Mouse (Mus musculus): Measurements from ENCODE around the gene Col4a6. TPM values are rescaled to one million over a fixed set of nuclear protein-coding genes. Genes with fewer than 3 reads are reported as not detected.
A peak's percentile ranks its signal among the peaks of the same experiment; 100 is the strongest.

The Col4a6 gene
- polyA plus RNA-seq, 1 experiment from 2014 or later: 2.2 TPM

DNA sequence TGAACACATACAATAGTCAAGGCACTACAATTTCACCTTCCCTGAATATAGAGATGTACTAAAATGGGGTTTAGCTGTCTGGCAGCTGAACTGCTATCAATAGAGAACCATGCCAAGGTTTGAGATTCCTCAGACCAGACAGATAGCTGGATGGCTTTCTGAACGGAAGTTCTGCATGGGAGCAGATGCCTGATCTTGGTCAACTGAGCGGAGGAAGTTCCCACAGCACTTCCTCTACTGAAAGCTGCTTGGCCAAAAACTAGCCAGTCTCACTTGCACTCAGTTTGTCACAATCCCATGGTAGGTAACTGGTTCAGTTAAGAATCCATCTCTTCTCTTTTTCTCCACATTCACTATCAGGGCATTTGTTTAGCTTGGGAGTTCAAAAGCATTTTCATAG, 245.7 kb downstream of the Col4a6 start:
- Histone ChIP-seq H3K4me3 (no peak overlapping the region), H3K9me3 (no peaks in the 10 kb centered on the region), H3K4me1 (replicated peaks) (no peaks in the 10 kb centered on the region), H3K9ac (no peak overlapping the region), H3K4me2 (no peak overlapping the region), H3K36me3 (no peaks in the 10 kb centered on the region), H3K27me3 (peaks cover 65% of the 10 kb centered on the region), H3K27ac (replicated peaks) (no peak overlapping the region)
- WGBS: 94% methylated on average over 2 of the region's 2 CpGs
- no peak for ATAC-seq (ENCODE audit: low read depth)

DNA sequence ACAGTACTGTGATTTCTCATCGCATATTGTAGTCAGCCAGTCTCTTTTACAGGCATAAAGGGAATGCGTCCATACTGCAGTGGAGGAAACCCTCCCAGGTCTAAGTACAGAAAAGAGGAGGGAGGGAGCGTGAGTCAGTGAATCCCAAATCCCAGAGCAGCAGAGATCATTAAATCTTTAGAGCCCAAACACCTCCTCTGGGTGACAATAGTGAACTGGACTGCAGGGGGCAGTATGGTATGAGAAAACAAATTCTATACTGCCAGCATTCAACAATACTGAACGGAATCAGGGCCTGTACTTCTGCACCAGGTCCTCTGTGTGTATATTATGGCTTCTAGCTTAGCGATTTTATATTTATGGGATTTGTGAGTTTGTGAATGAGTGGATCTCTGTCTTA, 261.1 kb downstream of the Col4a6 start:
- Histone ChIP-seq H3K27ac (replicated peaks) (no peak overlapping the region), H3K4me1 (replicated peaks) (no peaks in the 10 kb centered on the region), H3K9ac (no peak overlapping the region), H3K9me3 (no peaks in the 10 kb centered on the region), H3K27me3 (peaks cover 59% of the 10 kb centered on the region), H3K36me3 (no peaks in the 10 kb centered on the region), H3K4me3 (no peak overlapping the region), H3K4me2 (no peak overlapping the region)
- ATAC-seq (ENCODE audit: low read depth): peak; percentile 79
- WGBS: 39% methylated on average over 5 of the region's 5 CpGs

DNA sequence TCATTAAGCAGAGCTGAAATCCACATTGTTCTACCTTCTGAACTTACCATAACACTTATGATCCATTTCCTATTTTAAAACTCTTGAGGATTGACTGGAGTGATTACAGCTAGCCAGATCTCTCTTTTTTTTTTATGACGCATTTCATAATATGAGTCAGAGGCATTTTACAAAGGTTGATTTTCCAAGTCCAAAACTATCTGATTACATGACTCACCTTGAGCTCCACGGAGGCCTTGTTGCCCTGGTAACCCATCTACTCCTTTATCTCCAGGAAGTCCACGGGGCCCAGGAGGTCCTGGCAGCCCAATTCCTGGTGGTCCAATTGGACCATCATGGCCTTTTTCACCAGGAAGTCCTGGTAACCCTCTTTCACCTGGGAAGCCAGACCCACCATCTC, 274.9 kb downstream of the Col4a6 start:
- no peak for ATAC-seq (ENCODE audit: low read depth)
- Histone ChIP-seq H3K27me3 (peaks cover 48% of the 10 kb centered on the region), H3K4me2 (no peak overlapping the region), H3K27ac (replicated peaks) (no peak overlapping the region), H3K4me3 (no peak overlapping the region), H3K36me3 (no peaks in the 10 kb centered on the region), H3K9ac (no peak overlapping the region), H3K9me3 (no peaks in the 10 kb centered on the region), H3K4me1 (replicated peaks) (no peaks in the 10 kb centered on the region)
- 80% methylated on average over 3 of the region's 3 CpGs for WGBS

DNA sequence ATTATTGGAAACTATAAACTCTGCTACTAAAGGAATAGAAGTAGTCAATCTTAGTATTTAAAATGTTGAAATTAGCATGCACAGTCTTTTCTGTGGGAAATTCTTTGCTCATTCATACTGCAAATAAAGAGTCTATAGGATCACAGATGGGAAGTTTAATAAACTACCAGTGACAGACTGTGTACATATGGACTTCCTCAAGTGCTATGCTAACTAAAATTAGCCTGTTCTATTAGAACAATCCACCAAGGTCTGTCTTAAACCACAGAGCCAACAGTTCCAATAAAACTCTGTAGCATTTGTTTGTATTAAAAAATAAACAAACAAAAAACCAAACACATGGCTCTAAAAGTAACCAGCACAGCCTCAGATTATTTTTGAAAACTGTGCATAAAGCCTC, 278.8 kb downstream of the Col4a6 start:
- H3K9me3 ChIP-seq: no peaks in the 10 kb centered on the region
- H3K4me2 ChIP-seq: no peak overlapping the region
- H3K9ac ChIP-seq: no peak overlapping the region
- no peaks in the 10 kb centered on the region for H3K4me1 ChIP-seq (replicated peaks)
- H3K4me3 ChIP-seq: no peak overlapping the region
- H3K36me3 ChIP-seq: no peaks in the 10 kb centered on the region
- no peak for ATAC-seq (ENCODE audit: low read depth)
- no peak overlapping the region for H3K27ac ChIP-seq (replicated peaks)
- peaks cover 61% of the 10 kb centered on the region for H3K27me3 ChIP-seq

DNA sequence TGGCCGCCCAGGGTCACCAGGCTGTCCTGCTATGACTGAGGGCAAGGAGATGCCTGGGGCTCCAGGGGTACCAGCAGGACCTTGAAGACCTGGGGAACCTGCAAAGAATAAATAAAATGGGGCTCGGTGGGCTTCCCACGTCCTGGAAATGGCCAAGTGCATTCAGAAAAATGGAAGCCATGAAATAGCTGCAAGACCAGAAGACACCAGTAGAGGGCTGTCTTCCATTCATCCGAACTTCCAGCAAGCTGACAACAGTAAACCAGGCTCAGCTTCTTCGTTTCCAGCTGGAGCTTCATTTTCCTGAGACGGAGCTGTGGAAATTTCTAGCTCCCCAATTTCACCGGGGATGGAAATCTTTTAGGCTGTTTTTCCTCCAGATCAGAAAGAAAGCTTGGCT, 298.5 kb downstream of the Col4a6 start:
- 38% methylated on average over 7 of the region's 7 CpGs for WGBS
- no peak overlapping the region for H3K27ac ChIP-seq (replicated peaks)
- ATAC-seq (ENCODE audit: low read depth): no peak
- H3K4me3 ChIP-seq: no peak overlapping the region
- no peaks in the 10 kb centered on the region for H3K9me3 ChIP-seq
- H3K4me1 ChIP-seq (replicated peaks): no peaks in the 10 kb centered on the region
- H3K4me2 ChIP-seq: no peak overlapping the region
- peaks cover 56% of the 10 kb centered on the region for H3K27me3 ChIP-seq
- H3K36me3 ChIP-seq: no peaks in the 10 kb centered on the region
- no peak overlapping the region for H3K9ac ChIP-seq

DNA sequence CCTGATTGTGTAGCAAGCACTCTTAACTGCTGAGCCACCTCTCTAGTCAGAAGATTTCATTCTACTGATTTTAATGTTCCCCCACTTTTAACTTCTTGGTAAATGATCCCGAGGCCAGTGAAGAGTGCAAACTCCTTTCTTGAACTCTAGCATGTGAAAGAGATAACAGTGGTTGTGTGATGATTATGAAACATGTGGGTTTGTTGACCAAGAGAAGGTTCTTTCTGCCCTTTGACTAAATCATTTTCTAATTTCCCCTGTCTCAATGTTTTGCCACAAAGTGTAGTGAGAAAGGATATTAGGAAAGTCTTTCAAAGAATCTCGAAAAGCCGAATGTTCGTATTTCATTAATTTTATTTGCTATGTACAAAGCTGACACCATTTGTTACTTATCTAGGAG, 308.8 kb downstream of the Col4a6 start:
- Histone ChIP-seq H3K27me3 (peaks cover 53% of the 10 kb centered on the region), H3K4me1 (replicated peaks) (no peaks in the 10 kb centered on the region), H3K9ac (no peak overlapping the region), H3K4me2 (no peak overlapping the region), H3K36me3 (no peaks in the 10 kb centered on the region), H3K9me3 (no peaks in the 10 kb centered on the region), H3K27ac (replicated peaks) (no peak overlapping the region), H3K4me3 (no peak overlapping the region)
- no peak for ATAC-seq (ENCODE audit: low read depth)
- 94% methylated on average over 4 of the region's 4 CpGs for WGBS

DNA sequence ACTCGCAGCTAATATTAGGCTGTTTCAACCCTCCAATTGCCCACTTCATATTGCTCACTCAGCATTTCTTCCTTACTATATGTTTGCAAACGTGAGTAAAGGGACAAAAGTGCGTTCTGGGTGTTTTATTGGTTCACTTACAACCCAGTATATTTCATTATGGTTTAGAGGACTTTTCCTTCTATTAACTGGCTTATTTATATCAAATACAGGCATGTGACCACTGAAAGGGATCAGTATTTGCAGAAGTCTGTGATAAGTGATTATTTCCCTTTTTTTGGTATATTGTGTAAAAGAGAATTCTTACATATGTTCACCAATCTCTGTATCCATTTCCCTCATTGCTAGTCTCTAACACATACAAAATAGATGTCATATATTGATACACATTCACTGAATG, 313.5 kb downstream of the Col4a6 start:
- no peaks in the 10 kb centered on the region for H3K4me1 ChIP-seq (replicated peaks)
- H3K4me3 ChIP-seq: no peak overlapping the region
- no peaks in the 10 kb centered on the region for H3K9me3 ChIP-seq
- H3K4me2 ChIP-seq: no peak overlapping the region
- peaks cover 29% of the 10 kb centered on the region for H3K27me3 ChIP-seq
- no peak overlapping the region for H3K27ac ChIP-seq (replicated peaks)
- H3K9ac ChIP-seq: no peak overlapping the region
- ATAC-seq (ENCODE audit: low read depth): no peak
- H3K36me3 ChIP-seq: no peaks in the 10 kb centered on the region
- WGBS: 71% methylated on average over 3 of the region's 3 CpGs

DNA sequence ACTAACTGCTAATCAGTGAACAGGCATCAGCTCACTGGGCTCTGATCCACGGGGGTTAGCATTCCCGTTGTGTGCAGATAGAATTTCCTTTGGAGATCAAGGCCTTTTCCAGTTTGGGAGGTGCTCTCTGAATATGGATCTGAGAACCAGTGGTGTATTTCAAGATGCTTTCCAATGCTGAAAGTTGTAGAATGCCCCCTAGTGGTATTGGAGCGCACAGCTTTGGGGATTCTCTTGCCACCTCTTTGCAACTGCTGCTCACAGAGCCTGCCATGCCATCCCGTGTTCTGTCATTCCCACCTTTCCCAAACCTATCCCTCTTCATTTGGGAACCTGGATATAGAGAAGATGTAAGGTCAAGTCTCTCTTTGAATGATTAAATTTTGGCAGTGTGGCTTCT, 315.7 kb downstream of the Col4a6 start:
- no peak for ATAC-seq (ENCODE audit: low read depth)
- no peaks in the 10 kb centered on the region for H3K36me3 ChIP-seq
- 48% methylated on average over 4 of the region's 4 CpGs for WGBS

DNA sequence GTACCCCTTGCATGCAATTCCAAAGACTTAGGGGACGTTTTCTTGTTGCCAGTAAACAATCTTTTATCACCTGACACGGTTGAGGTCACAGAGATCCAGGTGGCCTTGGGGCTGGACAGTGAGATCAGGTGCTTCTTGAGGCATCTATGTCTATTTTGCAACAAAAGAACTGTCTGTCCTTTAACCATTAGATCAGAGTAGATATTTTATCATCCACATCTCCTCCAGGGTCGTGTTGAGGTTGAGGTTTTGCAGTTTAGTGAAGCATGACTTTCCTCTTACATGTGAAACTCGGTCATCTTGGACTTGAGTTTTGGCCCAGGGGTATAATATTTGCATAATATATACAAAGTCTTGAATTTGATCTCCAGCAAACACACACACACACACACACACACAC, 316.2 kb downstream of the Col4a6 start:
- Histone ChIP-seq H3K36me3 (no peaks in the 10 kb centered on the region), H3K4me1 (replicated peaks) (no peaks in the 10 kb centered on the region), H3K9me3 (no peaks in the 10 kb centered on the region), H3K4me3 (no peak overlapping the region), H3K27ac (replicated peaks) (no peak overlapping the region), H3K27me3 (peaks cover 23% of the 10 kb centered on the region), H3K4me2 (no peak overlapping the region), H3K9ac (no peak overlapping the region)
- 55% methylated on average over 4 of the region's 4 CpGs for WGBS
- ATAC-seq (ENCODE audit: low read depth): no peak

More for the DNA sequence above, 315.7 kb downstream of the Col4a6 start:
- H3K4me3 ChIP-seq: no peak overlapping the region
- no peak overlapping the region for H3K4me2 ChIP-seq
- H3K4me1 ChIP-seq (replicated peaks): no peaks in the 10 kb centered on the region
- H3K9me3 ChIP-seq: no peaks in the 10 kb centered on the region
- H3K9ac ChIP-seq: no peak overlapping the region
- H3K27ac ChIP-seq (replicated peaks): no peak overlapping the region
- peaks cover 23% of the 10 kb centered on the region for H3K27me3 ChIP-seq

DNA sequence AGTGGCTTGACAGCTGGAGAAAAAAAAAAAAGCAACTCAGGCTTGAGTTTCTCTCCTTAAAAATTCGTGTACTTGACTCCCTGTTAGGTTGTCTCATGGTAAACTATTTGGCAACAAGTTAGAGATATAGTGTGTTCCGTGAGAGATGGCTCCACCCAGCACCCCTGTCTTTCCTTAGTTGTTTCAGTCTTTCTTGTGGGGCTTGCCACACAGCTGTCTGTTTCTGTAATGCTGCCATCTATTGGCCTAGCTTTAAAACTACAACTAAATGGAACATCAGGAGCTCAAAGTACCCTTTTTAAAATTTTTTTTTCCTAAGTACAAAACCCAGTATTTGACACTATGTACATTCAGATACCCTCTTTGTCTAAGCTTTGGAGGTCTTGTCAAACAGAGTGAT, 317.2 kb downstream of the Col4a6 start:
- H3K4me1 ChIP-seq (replicated peaks): no peaks in the 10 kb centered on the region
- H3K4me2 ChIP-seq: no peak overlapping the region
- 11% methylated on average over 2 of the region's 2 CpGs for WGBS
- H3K27me3 ChIP-seq: peaks cover 16% of the 10 kb centered on the region
- H3K36me3 ChIP-seq: no peaks in the 10 kb centered on the region
- H3K4me3 ChIP-seq: no peak overlapping the region
- no peaks in the 10 kb centered on the region for H3K9me3 ChIP-seq
- no peak overlapping the region for H3K27ac ChIP-seq (replicated peaks)
- no peak for ATAC-seq (ENCODE audit: low read depth)
- no peak overlapping the region for H3K9ac ChIP-seq

DNA sequence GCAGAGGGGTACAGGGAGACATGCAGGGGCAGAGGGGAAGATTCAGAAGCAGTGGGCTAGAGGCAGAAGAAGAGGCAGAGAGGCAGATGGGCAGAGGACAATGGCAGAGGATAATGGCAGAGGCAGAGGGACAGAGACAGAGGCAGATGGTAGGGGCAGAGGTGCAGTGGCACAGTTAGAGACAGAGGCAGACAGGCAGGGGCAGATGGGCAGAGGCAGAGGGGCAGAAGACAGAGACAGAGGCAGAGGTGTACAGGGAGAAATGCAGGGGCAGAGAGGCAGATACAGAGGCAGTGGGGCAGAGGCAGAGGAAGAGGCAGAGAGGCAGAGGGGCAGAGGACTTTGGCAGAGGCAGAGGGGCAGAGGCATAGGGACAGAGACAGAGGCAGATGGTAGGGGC, 322.7 kb downstream of the Col4a6 start:
- Histone ChIP-seq H3K4me2 (no peak overlapping the region), H3K4me1 (replicated peaks) (no peaks in the 10 kb centered on the region), H3K36me3 (no peaks in the 10 kb centered on the region), H3K9ac (no peak overlapping the region), H3K27ac (replicated peaks) (no peak overlapping the region), H3K9me3 (no peaks in the 10 kb centered on the region), H3K27me3 (peaks cover 9% of the 10 kb centered on the region), H3K4me3 (no peak overlapping the region)
- ATAC-seq (ENCODE audit: low read depth): 0 out of 2 replicates have a peak, but pooled peaks have one; percentile 23

DNA sequence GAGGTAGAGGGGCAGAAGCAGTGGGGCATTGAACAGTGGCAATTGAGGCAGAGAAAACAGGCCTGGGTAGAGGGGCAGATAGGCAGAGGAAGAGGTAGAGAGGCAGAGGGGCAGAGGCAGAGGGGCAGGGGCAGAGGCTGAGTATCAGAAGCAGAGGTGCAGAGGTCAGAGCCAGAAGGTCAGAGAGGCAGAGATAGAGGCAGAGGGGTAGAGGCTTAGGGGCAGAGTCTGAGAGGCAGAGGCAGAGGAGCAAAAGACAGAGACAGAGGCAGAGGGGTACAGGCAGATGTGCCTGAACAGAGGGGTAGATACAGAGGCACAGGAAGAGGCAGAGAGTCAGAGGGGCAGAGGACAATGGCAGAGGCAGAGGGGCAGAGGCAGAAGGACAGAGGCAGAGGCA, 323.6 kb downstream of the Col4a6 start:
- Histone ChIP-seq H3K4me3 (no peak overlapping the region), H3K36me3 (no peaks in the 10 kb centered on the region), H3K4me1 (replicated peaks) (no peaks in the 10 kb centered on the region), H3K4me2 (no peak overlapping the region), H3K9ac (no peak overlapping the region), H3K27me3 (peaks cover 9% of the 10 kb centered on the region), H3K27ac (replicated peaks) (no peak overlapping the region), H3K9me3 (no peaks in the 10 kb centered on the region)
- peak; percentile 67; the same call in 1 of the 2 replicates for ATAC-seq (ENCODE audit: low read depth)

DNA sequence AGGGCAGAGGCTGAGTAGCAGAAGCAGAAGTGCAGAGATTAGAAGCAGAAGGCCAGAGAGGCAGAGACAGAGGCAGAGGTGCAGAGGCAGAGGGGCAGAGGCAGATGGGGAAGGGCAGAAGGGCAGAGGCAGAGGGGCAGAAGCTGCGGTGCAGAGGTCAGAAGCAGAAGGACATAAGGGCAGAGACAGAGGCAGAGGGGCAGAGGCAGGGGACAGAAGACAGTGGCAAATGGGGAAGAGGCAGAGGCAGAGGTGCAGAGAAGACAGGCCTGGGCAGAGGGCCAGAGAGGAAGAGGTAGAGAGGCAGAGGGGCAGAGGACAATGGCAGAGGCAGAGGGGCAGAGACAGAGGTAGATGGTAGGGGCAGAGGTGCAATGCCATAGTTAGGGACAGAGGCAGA, 324.2 kb downstream of the Col4a6 start:
- Histone ChIP-seq H3K4me2 (no peak overlapping the region), H3K4me3 (no peak overlapping the region), H3K36me3 (no peaks in the 10 kb centered on the region), H3K4me1 (replicated peaks) (no peaks in the 10 kb centered on the region), H3K27ac (replicated peaks) (no peak overlapping the region), H3K9ac (no peak overlapping the region), H3K9me3 (no peaks in the 10 kb centered on the region), H3K27me3 (peaks cover 9% of the 10 kb centered on the region)
- 64% methylated on average over 1 of the region's 1 CpGs for WGBS
- no peak for ATAC-seq (ENCODE audit: low read depth)

Data from neural tube, embryonic 13.5 days (tissue).